Mouse (Mus musculus) ES-Bruce4 (cell line): Measurements from ENCODE around the gene Heg1.

Experiments used
- CTCF ChIP-seq: IDR thresholded peaks from one replicate; pipeline ENCODE4 v1.8.1; 2011; ENCODE audit warnings: low read depth, low read length
- EP300 ChIP-seq: IDR thresholded peaks from 2 replicates; pipeline ENCODE4 v1.6.1; 2011; ENCODE audit warnings: low read depth, low read length; ENCODE audit not compliant: insufficient read depth

GRCm38 (mm10) chr16:33693553-33693952 is 9.4 kb downstream of the Heg1 start:
- TF ChIP-seq CTCF (no peak), EP300 (no peak)
